Mouse (Mus musculus): ENCODE results near the gene Pax3.

- TF ChIP-seq CTCF (IDR thresholded peaks at IDR 0.05; ENCODE audit: insufficient read depth, low read depth, low read length) (no peak), POLR2A (IDR thresholded peaks at IDR 0.05; ENCODE audit: insufficient read depth, low read depth, low read length) (no peak)
Measured at GRCm38 (mm10) chr1:78192217-78192735, 4.7 kb downstream of the Pax3 start.

Data from olfactory bulb, adult 2 months (tissue).